Mouse (Mus musculus) heart, adult 2 months (tissue): ENCODE results near the gene Zfhx3.

Source experiments
- CTCF ChIP-seq: fragments of 200-600 bp; IDR thresholded peaks from 2 replicates; pipeline ENCODE4 v1.8.1; 2022; ENCODE audit warnings: antibody characterized with exemption, mild to moderate bottlenecking, moderate library complexity
- POLR2A ChIP-seq: fragments of 200-500 bp; IDR thresholded peaks from 2 replicates; pipeline ENCODE4 v1.6.1; 2011; ENCODE audit warnings: mild to moderate bottlenecking, low read depth, low read length, control low read depth; ENCODE audit not compliant: insufficient read depth

GRCm38 (mm10) chr8:108183948-108184347 lies 241.5 kb downstream of the Zfhx3 start:
- TF ChIP-seq CTCF (no peak), POLR2A (no peak)
